Mouse (Mus musculus): ENCODE data around the gene Ndufaf2.

GRCm38 (mm10) chr13:107969961-107970391, 188.4 kb downstream of the Ndufaf2 start:
- TF ChIP-seq MXI1 (IDR thresholded peaks at IDR 0.05; ENCODE audit: low read depth, low read length) (no peak), POLR2AphosphoS2 (IDR thresholded peaks at IDR 0.05; ENCODE audit: low read depth, low read length) (no peak)

Data from CH12.LX (cell line).